Comparison of ENCODE assay signal across 10 mouse cellular contexts in the genomic region with DNA sequence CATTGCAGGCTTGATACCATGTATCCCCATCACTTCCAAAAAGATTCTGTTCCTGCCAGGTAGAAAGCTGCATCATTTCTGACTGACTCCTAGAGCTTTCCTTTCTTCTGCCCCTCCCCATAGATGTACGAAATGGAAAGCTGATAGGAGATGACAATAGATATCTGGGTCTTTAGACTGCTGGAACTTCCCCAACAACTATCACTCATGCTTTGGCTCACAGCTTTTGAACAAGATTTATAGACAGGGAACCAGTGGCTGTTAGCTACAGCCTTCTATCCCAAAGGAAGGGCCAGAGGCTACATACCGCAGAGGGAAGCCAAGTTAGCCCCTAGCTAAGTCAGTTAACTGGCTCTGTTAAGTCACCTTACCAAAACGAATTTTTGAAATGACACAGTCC.
A peak's percentile ranks its signal among the peaks of the same experiment; 100 is the strongest.
DNase-seq lines count a peak whose midpoint lies in the region; ATAC-seq and TF ChIP-seq lines count a peak whose summit lies in the region.
"Had no signal": no experiment of that assay in that cellular context is flagged by ENCODE, and none has a peak within 500 bp of the region (broad histone marks: within the 10 kb centered on the region; RNA-seq: fewer than 3 reads in every experiment).

No protein-coding gene starts in this region.

- TF ChIP-seq CTCF in hindbrain, postnatal 0 days (IDR thresholded peaks at IDR 0.05; ENCODE audit: low read depth) = no peak

- H3K9me3 ChIP-seq in kidney, embryonic 16.5 days (ENCODE audit: low read length) = no peaks in the 10 kb centered on the region
- H3K9me3 ChIP-seq in embryonic facial prominence, embryonic 13.5 days = no peaks in the 10 kb centered on the region
- no peaks in the 10 kb centered on the region for H3K9me3 ChIP-seq in hindbrain, postnatal 0 days (ENCODE audit: low read length)
- H3K9me3 ChIP-seq in midbrain, embryonic 15.5 days = no peaks in the 10 kb centered on the region

- 26% methylated on average over 3 of the region's 3 CpGs for WGBS in kidney, embryonic 16.5 days
- 35% methylated on average over 3 of the region's 3 CpGs for WGBS in embryonic facial prominence, embryonic 13.5 days
- 24% methylated on average over 3 of the region's 3 CpGs for WGBS in hindbrain, postnatal 0 days
- WGBS in midbrain, embryonic 15.5 days = 31% methylated on average over 3 of the region's 3 CpGs

- peak overlapping the region; percentile 70 for H3K4me3 ChIP-seq in kidney, embryonic 16.5 days (ENCODE audit: low read length)
- peak overlapping the region; percentile 56 for H3K4me3 ChIP-seq in embryonic facial prominence, embryonic 13.5 days
- H3K4me3 ChIP-seq in hindbrain, postnatal 0 days (ENCODE audit: low read length) = peak overlapping the region; percentile 69
- peak overlapping the region; percentile 54 for H3K4me3 ChIP-seq in midbrain, embryonic 15.5 days

- H3K4me1 ChIP-seq in kidney, embryonic 16.5 days (ENCODE audit: insufficient read depth, low read length) = peaks cover 53% of the 10 kb centered on the region
- peaks cover 57% of the 10 kb centered on the region for H3K4me1 ChIP-seq in embryonic facial prominence, embryonic 13.5 days
- peaks cover 8% of the 10 kb centered on the region for H3K4me1 ChIP-seq in hindbrain, postnatal 0 days (ENCODE audit: insufficient read depth, low read length)
- peaks cover 39% of the 10 kb centered on the region for H3K4me1 ChIP-seq in midbrain, embryonic 15.5 days

- H3K9ac ChIP-seq in kidney, embryonic 16.5 days (replicated peaks; ENCODE audit: low read length) = peak overlapping the region; percentile 76
- H3K9ac ChIP-seq in embryonic facial prominence, embryonic 13.5 days = peak overlapping the region; percentile 75
- peak overlapping the region; percentile 72; the same call in 1 of the 2 replicates for H3K9ac ChIP-seq in hindbrain, postnatal 0 days (replicated peaks; ENCODE audit: low read length)
- peak overlapping the region; percentile 59 for H3K9ac ChIP-seq in midbrain, embryonic 15.5 days

- H3K27ac ChIP-seq in kidney, embryonic 16.5 days (ENCODE audit: low read length) = no peak overlapping the region
- peak overlapping the region; percentile 93; the same call in 1 of the 2 replicates for H3K27ac ChIP-seq in embryonic facial prominence, embryonic 13.5 days
- H3K27ac ChIP-seq in hindbrain, postnatal 0 days = peak overlapping the region; percentile 11; the same call in 1 of the 2 replicates
- 0 out of 2 replicates have a peak overlapping the region, but pooled peaks have one; percentile 23 for H3K27ac ChIP-seq in midbrain, embryonic 15.5 days

- H3K4me2 ChIP-seq in kidney, embryonic 16.5 days (replicated peaks; ENCODE audit: low read depth, low read length) = peak overlapping the region; percentile 67
- H3K4me2 ChIP-seq in embryonic facial prominence, embryonic 13.5 days = peak overlapping the region; percentile 82
- H3K4me2 ChIP-seq in hindbrain, postnatal 0 days (ENCODE audit: low read depth, low read length) = peak overlapping the region; percentile 72
- peak overlapping the region; percentile 67 for H3K4me2 ChIP-seq in midbrain, embryonic 15.5 days

- ATAC-seq in kidney, embryonic 16.5 days (ENCODE audit: low FRiP score, low TSS enrichment) = no peak
- no peak for ATAC-seq in embryonic facial prominence, embryonic 13.5 days (ENCODE audit: insufficient number of reproducible peaks, insufficient read depth, low FRiP score, low TSS enrichment, low read depth)
- no peak for ATAC-seq in hindbrain, postnatal 0 days
- no peak for ATAC-seq in midbrain, embryonic 15.5 days (replicated peaks)
- ATAC-seq: Patski had no signal

- no peaks in the 10 kb centered on the region for H3K36me3 ChIP-seq in kidney, embryonic 16.5 days (ENCODE audit: insufficient read depth, low read length)
- no peaks in the 10 kb centered on the region for H3K36me3 ChIP-seq in embryonic facial prominence, embryonic 13.5 days
- H3K36me3 ChIP-seq in hindbrain, postnatal 0 days (ENCODE audit: insufficient read depth, low read length) = no peaks in the 10 kb centered on the region
- no peaks in the 10 kb centered on the region for H3K36me3 ChIP-seq in midbrain, embryonic 15.5 days (replicated peaks)

- no peaks in the 10 kb centered on the region for H3K27me3 ChIP-seq in kidney, embryonic 16.5 days (ENCODE audit: insufficient read depth, low read length)
- H3K27me3 ChIP-seq in embryonic facial prominence, embryonic 13.5 days = peaks cover 3% of the 10 kb centered on the region; the same call in 1 of the 2 replicates
- no peaks in the 10 kb centered on the region for H3K27me3 ChIP-seq in hindbrain, postnatal 0 days (ENCODE audit: insufficient read depth, low read length)
- H3K27me3 ChIP-seq in midbrain, embryonic 15.5 days (replicated peaks) = 0 out of 2 replicates have a peak, but pooled peaks cover 6% of the 10 kb centered on the region
- H3K27me3 ChIP-seq: Patski had no signal

- no peak for DNase-seq in kidney, postnatal 14 days
- DNase-seq in hindbrain, postnatal 0 days (ENCODE audit: low spot score) = no peak
- DNase-seq in spleen, adult 18-20 months = no peak
- no peak for DNase-seq in layer of hippocampus, postnatal 10 days (ENCODE audit: low spot score in 2 of 2)
- DNase-seq in embryo, embryonic 10.5 days (ENCODE audit: low spot score) = no peak
- DNase-seq: cerebellum, adult 8-10 months had no signal
